Mouse (Mus musculus) 3134 (cell line): ENCODE results near the gene Bin2.
"Not testable (repeated sequence)": the region's sequence is repeated elsewhere in the genome, so short reads cannot be mapped to it uniquely, and the experiment has no call there.

ENCODE experiments used
- DNase-seq: peaks from one replicate; pipeline ENCODE4 v3.0.0-alpha.2; 2011; ENCODE audit warnings: low spot score; ENCODE audit not compliant: insufficient read length; ENCODE audit errors: extremely low read depth

The Bin2 gene

GRCm38 (mm10) chr15:100622164-100622563 lies 47.2 kb downstream of the Bin2 start:
- DNase-seq, result no peak

- not testable (repeated sequence) for DNase-seq
Observed at GRCm38 (mm10) chr15:100621671-100622070, 47.7 kb downstream of the Bin2 start.

- no peak for DNase-seq
Observed at GRCm38 (mm10) chr15:100619200-100619599, 50.2 kb downstream of the Bin2 start.

- DNase-seq, result no peak
Observed at GRCm38 (mm10) chr15:100616221-100616620, 53.1 kb downstream of the Bin2 start.

GRCm38 (mm10) chr15:100615825-100616220 lies 53.5 kb downstream of the Bin2 start:
- peak; percentile 89 for DNase-seq

- peak; percentile 98 for DNase-seq
Observed at GRCm38 (mm10) chr15:100614996-100615824, 54.1 kb downstream of the Bin2 start, which contains the start of gene Dazap2. Dazap2 (plus strand) TSS chr15:100615349.

- no peak for DNase-seq
Observed at GRCm38 (mm10) chr15:100614218-100614995, 54.9 kb downstream of the Bin2 start.

GRCm38 (mm10) chr15:100613584-100613983 lies 55.8 kb downstream of the Bin2 start:
- peak; percentile 78 for DNase-seq

- peak; percentile 47 for DNase-seq
Observed at GRCm38 (mm10) chr15:100612432-100612831, 56.9 kb downstream of the Bin2 start.

GRCm38 (mm10) chr15:100611951-100612350 lies 57.4 kb downstream of the Bin2 start:
- DNase-seq, result no peak

GRCm38 (mm10) chr15:100606677-100607076 lies 62.7 kb downstream of the Bin2 start:
- not testable (repeated sequence) for DNase-seq

- no peak for DNase-seq
Observed at GRCm38 (mm10) chr15:100601669-100602068, 67.7 kb downstream of the Bin2 start.

- DNase-seq, result no peak
Observed at GRCm38 (mm10) chr15:100600696-100601272, 68.6 kb downstream of the Bin2 start.

- peak; percentile 70 for DNase-seq
Observed at GRCm38 (mm10) chr15:100600047-100600695, 69.2 kb downstream of the Bin2 start.

GRCm38 (mm10) chr15:100599276-100600046 lies 69.9 kb downstream of the Bin2 start, which contains the start of gene Pou6f1:
Pou6f1 (minus strand) TSS chr15:100599984.
- no peak for DNase-seq

GRCm38 (mm10) chr15:100598883-100599275 lies 70.5 kb downstream of the Bin2 start:
- DNase-seq, result no peak

GRCm38 (mm10) chr15:100598287-100598882 lies 71.0 kb downstream of the Bin2 start:
- no peak for DNase-seq

- no peak for DNase-seq
Observed at GRCm38 (mm10) chr15:100592817-100593216, 76.5 kb downstream of the Bin2 start.
